Mouse (Mus musculus) kidney, postnatal 14 days (tissue): ENCODE measurements around the gene Crlf1.

Experiments used
- DNase-seq: peaks from one replicate; pipeline ENCODE4 v3.0.0; 2022; ENCODE audit warnings: mixed read lengths

The Crlf1 gene

GRCm38 (mm10) chr8:70527111-70527511 lies 34.2 kb downstream of the Crlf1 start:
- no peak for DNase-seq

- peak; percentile 99 for DNase-seq
Observed at GRCm38 (mm10) chr8:70527512-70528181, 34.7 kb downstream of the Crlf1 start, which contains the start of the genes Fkbp8 and Kxd1. Fkbp8 (plus strand) TSS chr8:70527724. Kxd1 (minus strand) TSS chr8:70527956.

- no peak for DNase-seq
Observed at GRCm38 (mm10) chr8:70528182-70528797, 35.3 kb downstream of the Crlf1 start.

GRCm38 (mm10) chr8:70529299-70529698 lies 36.3 kb downstream of the Crlf1 start:
- no peak for DNase-seq

GRCm38 (mm10) chr8:70529741-70530161 lies 36.8 kb downstream of the Crlf1 start:
- DNase-seq = no peak

GRCm38 (mm10) chr8:70530314-70530713 lies 37.4 kb downstream of the Crlf1 start:
- no peak for DNase-seq

GRCm38 (mm10) chr8:70534281-70534680 lies 41.3 kb downstream of the Crlf1 start:
- no peak for DNase-seq

GRCm38 (mm10) chr8:70535221-70535620 lies 42.3 kb downstream of the Crlf1 start:
- no peak for DNase-seq

- no peak for DNase-seq
Observed at GRCm38 (mm10) chr8:70535701-70536100, 42.7 kb downstream of the Crlf1 start.

- peak; percentile 82 for DNase-seq
Observed at GRCm38 (mm10) chr8:70538024-70538579, 45.1 kb downstream of the Crlf1 start.

GRCm38 (mm10) chr8:70538633-70539076 lies 45.7 kb downstream of the Crlf1 start:
- DNase-seq = peak; percentile 100

GRCm38 (mm10) chr8:70539077-70539813 lies 46.3 kb downstream of the Crlf1 start, which contains the start of gene Ell:
Ell (plus strand) TSS chr8:70539457.
- peak; percentile 100 for DNase-seq

GRCm38 (mm10) chr8:70540013-70540506 lies 47.1 kb downstream of the Crlf1 start:
- DNase-seq = no peak

GRCm38 (mm10) chr8:70540507-70541071 lies 47.6 kb downstream of the Crlf1 start:
- peak; percentile 64 for DNase-seq

GRCm38 (mm10) chr8:70541081-70541480 lies 48.1 kb downstream of the Crlf1 start:
- no peak for DNase-seq

GRCm38 (mm10) chr8:70544200-70544687 lies 51.3 kb downstream of the Crlf1 start:
- DNase-seq = peak; percentile 54

GRCm38 (mm10) chr8:70546412-70546811 lies 53.5 kb downstream of the Crlf1 start:
- DNase-seq = no peak

- DNase-seq = no peak
Observed at GRCm38 (mm10) chr8:70547762-70548161, 54.8 kb downstream of the Crlf1 start.

GRCm38 (mm10) chr8:70549412-70550184 lies 56.6 kb downstream of the Crlf1 start:
- DNase-seq = no peak

- no peak for DNase-seq
Observed at GRCm38 (mm10) chr8:70551558-70552161, 58.7 kb downstream of the Crlf1 start.

GRCm38 (mm10) chr8:70552836-70553235 lies 59.9 kb downstream of the Crlf1 start:
- DNase-seq = no peak
